ENCODE assay signal across 35 mouse cellular contexts in the genomic region with DNA sequence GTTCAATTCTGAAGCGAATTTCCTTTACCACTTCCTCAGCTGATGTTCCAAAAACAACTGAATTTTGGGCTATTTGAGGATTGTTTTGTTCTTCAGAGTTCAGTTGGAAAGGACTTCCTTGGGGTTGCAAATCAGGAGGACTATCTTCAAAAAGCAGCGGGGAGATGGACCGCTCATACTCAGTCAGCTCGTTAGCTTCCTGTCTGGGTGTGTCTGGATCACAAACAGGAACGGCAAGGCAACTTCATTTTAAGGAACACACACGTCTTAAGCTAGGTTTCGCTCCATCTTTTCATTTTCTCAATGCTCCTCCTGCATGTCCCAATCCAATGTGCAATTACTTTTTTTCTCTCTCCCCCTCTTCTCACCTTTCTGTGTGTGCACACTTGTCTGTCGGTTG. TPM values are rescaled to one million over a fixed set of nuclear protein-coding genes. Genes with fewer than 3 reads are reported as not detected.
DNase-seq lines count a peak whose midpoint lies in the region; ATAC-seq and TF ChIP-seq lines count a peak whose summit lies in the region.
"Had no signal": no experiment of that assay in that cellular context is flagged by ENCODE, and none has a peak within 500 bp of the region (broad histone marks: within the 10 kb centered on the region; RNA-seq: fewer than 3 reads in every experiment).

No protein-coding gene starts in this region.

- no peak for TF ChIP-seq EP300 in heart, adult 2 months (IDR thresholded peaks at IDR 0.05; ENCODE audit: insufficient read depth, low read depth, low read length)
- TF ChIP-seq EP300 in liver, postnatal 0 days (IDR thresholded peaks at IDR 0.05; ENCODE audit: low read depth), result no peak; the same call in 1 of the 2 replicates

- H3K9me3 ChIP-seq in heart, embryonic 11.5 days (replicated peaks; ENCODE audit: control insufficient read depth, low read length), result no peaks in the 10 kb centered on the region
- H3K9me3 ChIP-seq in liver, postnatal 0 days (ENCODE audit: low read length), result no peaks in the 10 kb centered on the region
- H3K9me3 ChIP-seq: embryonic facial prominence, embryonic 12.5 days; kidney, embryonic 15.5 days; limb, embryonic 12.5 days; midbrain, embryonic 10.5 days; neural tube, embryonic 12.5 days had no signal

- ATAC-seq in heart, embryonic 11.5 days (replicated peaks; ENCODE audit: insufficient number of reproducible peaks, low FRiP score, low TSS enrichment), result no peak
- no peak for ATAC-seq in liver, postnatal 0 days
- ATAC-seq in megakaryocyte, adult 5-6 weeks (ENCODE audit: poor library complexity, severe bottlenecking), result peak; percentile 92
- ATAC-seq: CD4-positive, CD25-positive, alpha-beta regulatory T cell, adult 4 months; forebrain, embryonic 14.5 days; intestine, postnatal 0 days; midbrain, embryonic 16.5 days had no signal

- no peak for DNase-seq in heart, adult 2 months
- DNase-seq in liver, postnatal 0 days, result no peak
- no peak for DNase-seq in liver
- no peak for DNase-seq in cerebellum, adult 9-11 months
- DNase-seq in thymus, postnatal 10 days (ENCODE audit: low spot score in 2 of 2), result no peak
- DNase-seq: adrenal gland, postnatal 14 days; cerebellum, adult 11-12 months; cerebellum, postnatal 10 days; gastrocnemius, postnatal 25 days; heart, postnatal 4 days; layer of hippocampus, adult 9-11 months; lung, postnatal 4 days; right cerebral cortex, adult 18-20 months; right cerebral cortex, postnatal 4 days; thymus, adult 2 months had no signal

- no peak overlapping the region for H3K4me3 ChIP-seq in heart, adult 2 months
- no peak overlapping the region for H3K4me3 ChIP-seq in heart, embryonic 11.5 days (ENCODE audit: low read depth, low read length)
- H3K4me3 ChIP-seq in liver, postnatal 0 days (ENCODE audit: low read depth, low read length), result no peak overlapping the region
- H3K4me3 ChIP-seq: embryonic facial prominence, embryonic 12.5 days; kidney, embryonic 15.5 days; limb, embryonic 12.5 days; midbrain, embryonic 10.5 days; myocyte; neural tube, embryonic 12.5 days had no signal

- 47% methylated on average over 8 of the region's 8 CpGs for WGBS in heart, adult 2 months
- 75% methylated on average over 8 of the region's 8 CpGs for WGBS in heart, embryonic 11.5 days (ENCODE audit: insufficient replicate concordance)
- WGBS in liver, postnatal 0 days (ENCODE audit: insufficient replicate concordance), result 36% methylated on average over 8 of the region's 8 CpGs

- intact Hi-C loops in heart, adult 2 months (cut with DNase I), result loop anchor here (5.0 kb wide), 1 partner anchor 64 kb away; no protein-coding TSS in a partner anchor

- H3K36me3 ChIP-seq in heart, adult 2 months (ENCODE audit: control insufficient read depth, insufficient read depth, low read length), result no peaks in the 10 kb centered on the region
- peaks cover 3% of the 10 kb centered on the region; the same call in 1 of the 2 replicates for H3K36me3 ChIP-seq in heart, embryonic 11.5 days (ENCODE audit: control insufficient read depth, insufficient read depth, low read length)
- 0 out of 2 replicates have a peak, but pooled peaks cover 6% of the 10 kb centered on the region for H3K36me3 ChIP-seq in liver, postnatal 0 days (replicated peaks; ENCODE audit: insufficient read depth, low read length)
- H3K36me3 ChIP-seq: neural tube, embryonic 12.5 days had no signal

- no peaks in the 10 kb centered on the region for H3K27me3 ChIP-seq in heart, adult 2 months (ENCODE audit: control insufficient read depth, insufficient read depth, low read length)
- H3K27me3 ChIP-seq in heart, embryonic 11.5 days (ENCODE audit: control insufficient read depth, insufficient read depth, low read length), result no peaks in the 10 kb centered on the region
- no peaks in the 10 kb centered on the region for H3K27me3 ChIP-seq in liver, postnatal 0 days (ENCODE audit: insufficient read depth, low read length)
- H3K27me3 ChIP-seq: embryonic facial prominence, embryonic 12.5 days; kidney, embryonic 15.5 days; limb, embryonic 12.5 days; neural tube, embryonic 12.5 days had no signal

- H3K79me2 ChIP-seq in heart, adult 2 months (replicated peaks; ENCODE audit: control insufficient read depth, insufficient read depth, low read length), result no peaks in the 10 kb centered on the region

- H3K4me1 ChIP-seq in heart, adult 2 months (ENCODE audit: control insufficient read depth, insufficient read depth, low read length), result peaks cover 3% of the 10 kb centered on the region
- no peaks in the 10 kb centered on the region for H3K4me1 ChIP-seq in heart, embryonic 11.5 days (ENCODE audit: control insufficient read depth, insufficient read depth, low read length)
- 0 out of 2 replicates have a peak, but pooled peaks cover 3% of the 10 kb centered on the region for H3K4me1 ChIP-seq in liver, postnatal 0 days (ENCODE audit: insufficient read depth)
- H3K4me1 ChIP-seq: embryonic facial prominence, embryonic 12.5 days; kidney, embryonic 15.5 days; limb, embryonic 12.5 days; midbrain, embryonic 10.5 days; neural tube, embryonic 12.5 days had no signal

- H3K9ac ChIP-seq in heart, adult 2 months (ENCODE audit: low read depth, low read length), result 0 out of 2 replicates have a peak overlapping the region, but pooled peaks have one; percentile 16
- H3K9ac ChIP-seq in heart, embryonic 11.5 days (ENCODE audit: low read depth, low read length), result no peak overlapping the region
- no peak overlapping the region for H3K9ac ChIP-seq in liver, postnatal 0 days (replicated peaks)
- H3K9ac ChIP-seq: embryonic facial prominence, embryonic 12.5 days; hindbrain, embryonic 14.5 days; kidney, embryonic 15.5 days; limb, embryonic 12.5 days; neural tube, embryonic 12.5 days had no signal

- H3K27ac ChIP-seq in heart, adult 2 months, result peak overlapping the region; percentile 19; the same call in 1 of the 2 replicates
- H3K27ac ChIP-seq in heart, embryonic 11.5 days (ENCODE audit: low read depth, low read length), result no peak overlapping the region
- no peak overlapping the region for H3K27ac ChIP-seq in liver, postnatal 0 days (ENCODE audit: low read depth)
- H3K27ac ChIP-seq: embryonic facial prominence, embryonic 12.5 days; hindbrain, embryonic 14.5 days; kidney, embryonic 15.5 days; limb, embryonic 12.5 days; midbrain, embryonic 10.5 days; neural tube, embryonic 12.5 days had no signal

- H3K4me2 ChIP-seq in heart, embryonic 11.5 days, result no peak overlapping the region
- 0 out of 2 replicates have a peak overlapping the region, but pooled peaks have one; percentile 18 for H3K4me2 ChIP-seq in liver, postnatal 0 days (ENCODE audit: low read depth, low read length)
- H3K4me2 ChIP-seq: embryonic facial prominence, embryonic 12.5 days; hindbrain, embryonic 14.5 days; kidney, embryonic 15.5 days; limb, embryonic 12.5 days; liver, embryonic 11.5 days; neural tube, embryonic 12.5 days had no signal

- no peak for TF ChIP-seq CTCF in heart, adult 2 months (IDR thresholded peaks at IDR 0.05)
- no peak for TF ChIP-seq CTCF in liver, postnatal 0 days (IDR thresholded peaks at IDR 0.05; ENCODE audit: low read depth)

- no peak for TF ChIP-seq POLR2A in heart, adult 2 months (IDR thresholded peaks at IDR 0.05; ENCODE audit: insufficient read depth, low read depth, low read length)

RNA-seq across cellular contexts. Expression of a gene that starts 6.1 kb away (rescaled TPM):
- not detected for total RNA-seq in heart, adult 2 months (2021)
- polyA plus RNA-seq in heart, adult 2 months (2012; rRNA removed), result not detected in 2 replicates
- polyA plus RNA-seq in heart, embryonic 11.5 days (2014; fragmentation: Nextera tagmentation; extraction: Ambion mirVana), result not detected in 2 replicates
- polyA plus RNA-seq in liver, postnatal 0 days (2015; fragmentation: Nextera tagmentation; extraction: Ambion mirVana), result not detected in 2 replicates
- not detected in 2 replicates for total RNA-seq in megakaryocyte, adult 5-6 weeks (2015)
- total RNA-seq in megakaryocyte, adult 5-6 weeks (2017), result not detected in 2 replicates
- total RNA-seq: adrenal gland, postnatal 14 days; gastrocnemius, adult 18-20 months; gastrocnemius, postnatal 25 days; heart, postnatal 4 days; left cerebral cortex, postnatal 25 days had no signal
- polyA plus RNA-seq: CD4-positive, CD25-positive, alpha-beta regulatory T cell, adult 4 months; embryonic facial prominence, embryonic 12.5 days; forebrain, embryonic 14.5 days; heart, embryonic 16.5 days; hindbrain, embryonic 14.5 days; intestine, postnatal 0 days; kidney, embryonic 15.5 days; limb, embryonic 12.5 days; liver, embryonic 11.5 days; liver, embryonic 16.5 days; lung, embryonic 16.5 days; midbrain, embryonic 10.5 days; midbrain, embryonic 16.5 days; myocyte; neural tube, embryonic 12.5 days; spleen, adult 2 months; thymus, adult 2 months had no signal

RNA-seq across cellular contexts. Expression of a gene that starts 25.6 kb away (rescaled TPM):
- total RNA-seq in heart, adult 2 months (2021), result under 1 TPM; 0.26 to 0.41 TPM
- polyA plus RNA-seq in heart, adult 2 months (2012; rRNA removed), result 0.45 and 0.91 TPM in 2 replicates
- polyA plus RNA-seq in heart, embryonic 11.5 days (2014; fragmentation: Nextera tagmentation; extraction: Ambion mirVana), result 0.30 and 0.31 TPM in 2 replicates
- polyA plus RNA-seq in liver, postnatal 0 days (2015; fragmentation: Nextera tagmentation; extraction: Ambion mirVana), result not detected in 2 replicates
- not detected in 2 replicates for total RNA-seq in megakaryocyte, adult 5-6 weeks (2015)
- total RNA-seq in megakaryocyte, adult 5-6 weeks (2017), result 0.18 TPM in 1 of 2 replicates, not detected in the other
- total RNA-seq: gastrocnemius, postnatal 25 days had no signal
- polyA plus RNA-seq: CD4-positive, CD25-positive, alpha-beta regulatory T cell, adult 4 months; forebrain, embryonic 14.5 days; hindbrain, embryonic 14.5 days; liver, embryonic 16.5 days; midbrain, embryonic 10.5 days; midbrain, embryonic 16.5 days; myocyte; spleen, adult 2 months had no signal

RNA-seq across cellular contexts. Expression of a gene that starts 45.7 kb away (rescaled TPM):
- 1 to 10 TPM; 4.1 to 5.2 TPM for total RNA-seq in heart, adult 2 months (2021)
- polyA plus RNA-seq in heart, adult 2 months (2012; rRNA removed), result 1.1 and 2.1 TPM in 2 replicates
- polyA plus RNA-seq in heart, embryonic 11.5 days (2014; fragmentation: Nextera tagmentation; extraction: Ambion mirVana), result 5.8 and 7.6 TPM in 2 replicates
- 1.3 TPM in 2 replicates for polyA plus RNA-seq in liver, postnatal 0 days (2015; fragmentation: Nextera tagmentation; extraction: Ambion mirVana)
- total RNA-seq in megakaryocyte, adult 5-6 weeks (2015), result 9.5 and 16.5 TPM in 2 replicates
- total RNA-seq in megakaryocyte, adult 5-6 weeks (2017), result 7.7 and 9.5 TPM in 2 replicates

RNA-seq across cellular contexts. Expression of a gene that starts 45.8 kb away (rescaled TPM):
- 10 to 100 TPM; 33.3 to 39.8 TPM for total RNA-seq in heart, adult 2 months (2021)
- polyA plus RNA-seq in heart, adult 2 months (2012; rRNA removed), result 7.1 and 21.7 TPM in 2 replicates
- 8.2 and 10.1 TPM in 2 replicates for polyA plus RNA-seq in heart, embryonic 11.5 days (2014; fragmentation: Nextera tagmentation; extraction: Ambion mirVana)
- 3.5 and 4.2 TPM in 2 replicates for polyA plus RNA-seq in liver, postnatal 0 days (2015; fragmentation: Nextera tagmentation; extraction: Ambion mirVana)
- total RNA-seq in megakaryocyte, adult 5-6 weeks (2015), result 45.6 and 58.8 TPM in 2 replicates
- 88.5 and 101 TPM in 2 replicates for total RNA-seq in megakaryocyte, adult 5-6 weeks (2017)
